Mouse (Mus musculus): ENCODE measurements around the gene Kcnmb2.

The Kcnmb2 gene

GRCm38 (mm10) chr3:32149851-32150570, 247.7 kb downstream of the Kcnmb2 start:
- DNase-seq = no peak

- no peak for DNase-seq
Measured at GRCm38 (mm10) chr3:32180519-32180918, 278.2 kb downstream of the Kcnmb2 start.

GRCm38 (mm10) chr3:32185855-32186522, 283.7 kb downstream of the Kcnmb2 start:
- no peak for DNase-seq

GRCm38 (mm10) chr3:32188521-32188920, 286.2 kb downstream of the Kcnmb2 start:
- no peak for DNase-seq

GRCm38 (mm10) chr3:32188955-32189354, 286.6 kb downstream of the Kcnmb2 start:
- no peak for DNase-seq

GRCm38 (mm10) chr3:32189956-32190355, 287.6 kb downstream of the Kcnmb2 start:
- DNase-seq = no peak

- no peak for DNase-seq
Measured at GRCm38 (mm10) chr3:32194014-32194413, 291.7 kb downstream of the Kcnmb2 start.

GRCm38 (mm10) chr3:32226755-32227154, 324.4 kb downstream of the Kcnmb2 start:
- no peak for DNase-seq

GRCm38 (mm10) chr3:32236766-32237165, 334.5 kb downstream of the Kcnmb2 start:
- no peak for DNase-seq
